Mouse (Mus musculus): Measurements from ENCODE around the gene Sec14l1.

DNA sequence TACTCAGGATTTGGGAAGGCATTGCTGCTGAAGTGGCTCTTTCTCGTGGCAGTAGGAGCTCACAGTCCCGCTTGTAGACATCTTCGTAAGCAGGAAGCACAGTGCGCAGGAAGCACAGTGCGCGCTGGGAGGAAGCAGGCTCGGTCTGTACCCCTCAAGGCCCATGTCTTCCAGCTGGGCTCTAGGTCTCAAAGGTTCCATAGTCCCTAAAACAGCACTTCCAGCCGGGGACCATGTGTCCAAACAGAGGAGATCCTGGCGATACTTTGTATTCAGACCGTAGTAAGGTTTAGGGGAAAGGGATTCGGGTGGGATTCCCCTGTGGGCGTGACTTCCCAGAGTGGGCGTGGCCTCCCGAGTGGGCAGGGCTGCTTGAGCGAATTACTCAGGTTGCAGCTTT is 60.0 kb downstream of the Sec14l1 start:
- TF ChIP-seq CTCF (IDR thresholded peaks at IDR 0.05; ENCODE audit: control insufficient read depth, insufficient read depth, low read length), result no peak
- TF ChIP-seq POLR2A (IDR thresholded peaks at IDR 0.05; ENCODE audit: borderline replicate concordance, control insufficient read depth, low read depth, low read length), result peak; percentile 57; the same call in 1 of the 2 replicates
